Mouse (Mus musculus) stomach, postnatal 0 days (tissue): ENCODE measurements around the gene Cyp4a29. TPM values are rescaled to one million over a fixed set of nuclear protein-coding genes. Genes with fewer than 3 reads are reported as not detected.
"Not testable (repeated sequence)": the region's sequence is repeated elsewhere in the genome, so short reads cannot be mapped to it uniquely, and the experiment has no call there.

ENCODE experiments used
- ATAC-seq: fragments of 200-750 bp; cut with Nextera tagmentation; 2 replicates; pipeline ENCODE4 v1.8.0; 2017; ENCODE audit not compliant: low FRiP score, low TSS enrichment
- DNase-seq: peaks from one replicate; pipeline ENCODE4 v3.0.0-alpha.2; 2016; ENCODE audit warnings: low spot score
- H3K27ac ChIP-seq: fragments of 300-500 bp; sonication (generic); replicated peaks from 2 replicates; pipeline ENCODE4 v1.5.1; 2014; ENCODE audit warnings: mild to moderate bottlenecking, control low read depth
- H3K27me3 ChIP-seq: fragments of 300-500 bp; sonication (generic); 2 replicates; pipeline ENCODE4 v1.6.1; 2014; ENCODE audit warnings: low read length; ENCODE audit not compliant: control insufficient read depth, insufficient read depth
- H3K36me3 ChIP-seq: fragments of 300-500 bp; sonication (generic); 2 replicates; pipeline ENCODE4 v1.6.1; 2014; ENCODE audit warnings: low read length, mixed read lengths; ENCODE audit not compliant: control insufficient read depth, insufficient read depth
- H3K4me1 ChIP-seq: fragments of 300-500 bp; sonication (generic); replicated peaks from 2 replicates; pipeline ENCODE4 v1.6.1; 2014; ENCODE audit warnings: antibody characterized with exemption; ENCODE audit not compliant: control insufficient read depth, insufficient read depth
- H3K4me2 ChIP-seq: fragments of 300-500 bp; sonication (generic); replicated peaks from 2 replicates; pipeline ENCODE4 v1.6.1; 2014; ENCODE audit warnings: low read depth, mild to moderate bottlenecking, control low read depth, moderate library complexity
- H3K4me3 ChIP-seq: fragments of 300-500 bp; sonication (generic); 2 replicates; pipeline ENCODE4 v1.5.1; 2014; ENCODE audit warnings: low read depth, low read length, control low read depth
- H3K9ac ChIP-seq: fragments of 300-500 bp; sonication (generic); 2 replicates; pipeline ENCODE4 v1.6.1; 2014; ENCODE audit warnings: mild to moderate bottlenecking, low read length, control low read depth, mixed read lengths
- H3K9me3 ChIP-seq: fragments of 300-500 bp; sonication (generic); 2 replicates; pipeline ENCODE4 v1.6.1; 2016; ENCODE audit warnings: low read length; ENCODE audit not compliant: control insufficient read depth
- CTCF ChIP-seq: IDR thresholded peaks from 2 replicates; pipeline ENCODE4 v1.5.1; 2016; ENCODE audit warnings: antibody characterized with exemption, low read depth, mild to moderate bottlenecking, moderate library complexity
- EP300 ChIP-seq: optimal IDR thresholded peaks from 2 replicates; pipeline ENCODE3; 2016; ENCODE audit warnings: antibody characterized with exemption
- WGBS: fragments of 180-500 bp; shearing (Covaris S2); extraction: QIAGEN DNeasy Blood & Tissue Kit; methylation state at CpG from one replicate; pipeline ENCODE4 v1.1.7; 2014; 5-methylcytosine and 5-hydroxymethylcytosine counted together
- polyA plus RNA-seq: library from polyadenylated mRNA; unstranded; fragments of >200 nt; fragmentation: Nextera tagmentation; extraction: Ambion mirVana; gene quantifications from 2 replicates; pipeline ENCODE4 v1.2.1, GENCODE M21; 2015

The Cyp4a29 gene
- polyA plus RNA-seq = 0.06 and 0.13 TPM in 2 replicates

DNA sequence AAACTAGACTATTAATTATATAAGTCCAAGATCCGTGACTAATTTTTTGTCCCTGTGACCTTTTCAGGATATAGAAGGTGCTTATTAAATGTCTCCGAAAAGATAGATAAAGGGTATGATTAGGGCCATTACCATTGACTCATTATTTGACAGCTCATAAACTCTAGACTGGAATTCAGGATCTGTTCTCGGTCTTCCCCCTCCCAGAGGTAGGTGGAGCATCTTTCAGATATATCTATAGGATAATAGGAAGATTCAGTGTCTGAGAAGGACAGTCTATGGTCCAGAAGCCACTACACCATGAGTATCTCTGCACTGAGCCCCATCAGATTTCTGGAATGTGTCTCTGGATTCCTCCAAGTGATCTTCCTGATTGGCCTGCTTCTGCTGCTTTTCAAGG lies at the start of gene Cyp4a29:
Gene Cyp4a29 (plus strand): TSS at position 301 of the 400 bp plus-strand sequence.
- Histone ChIP-seq H3K36me3 (no peaks in the 10 kb centered on the region), H3K4me3 (no peak within 1 kb of the TSS), H3K27me3 (no peaks in the 10 kb centered on the region), H3K4me1 (no peaks in the 10 kb centered on the region), H3K9me3 (no peaks in the 10 kb centered on the region), H3K9ac (no peak within 1 kb of the TSS), H3K27ac (no peak within 1 kb of the TSS), H3K4me2 (no peak within 1 kb of the TSS)
- no peak for ATAC-seq
- WGBS = 76% methylated on average over 3 of the region's 3 CpGs
- no peak for DNase-seq
- TF ChIP-seq EP300 (no peak), CTCF (no peak)

GRCm38 (mm10) chr4:115232901-115233300 lies 9.0 kb upstream of the Cyp4a29 start:
- not testable (repeated sequence) for H3K4me2 ChIP-seq, H3K4me1 ChIP-seq, ATAC-seq, H3K9ac ChIP-seq, H3K36me3 ChIP-seq, H3K4me3 ChIP-seq, DNase-seq, H3K27me3 ChIP-seq, H3K27ac ChIP-seq, H3K9me3 ChIP-seq
- 82% methylated on average over 2 of the region's 2 CpGs for WGBS

DNA sequence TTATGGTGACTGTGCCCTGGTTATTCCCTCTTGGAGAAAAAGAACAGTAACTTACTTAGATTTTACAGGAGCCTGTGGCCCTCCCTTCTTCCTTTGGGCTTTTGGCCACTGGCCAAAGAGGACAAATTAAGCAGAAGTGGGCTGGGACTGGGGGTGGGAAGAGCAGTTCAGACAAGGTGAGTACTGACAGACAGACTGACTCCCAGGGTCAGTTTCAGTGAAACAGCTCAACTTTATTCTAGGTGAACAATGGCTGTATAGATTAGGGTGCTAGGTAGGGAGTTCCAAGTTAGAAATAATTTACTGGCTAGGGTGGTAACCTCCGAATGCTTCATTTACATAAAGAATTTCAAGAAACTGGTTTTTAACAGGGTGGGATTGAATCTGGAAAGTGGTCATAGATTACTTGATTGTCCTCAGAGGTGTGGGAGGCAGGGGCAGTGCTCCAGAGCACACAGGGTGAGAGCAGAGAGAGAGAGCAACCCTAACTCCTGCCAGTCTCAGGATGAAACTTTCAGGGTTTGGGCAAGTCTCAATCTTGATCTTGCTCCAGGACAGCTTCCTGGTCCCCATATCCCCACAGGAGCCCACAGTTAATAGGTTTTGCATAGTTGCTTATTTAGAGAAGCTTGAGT lies 5.3 kb upstream of the Cyp4a29 start:
- 48% methylated on average over 1 of the region's 1 CpGs for WGBS
- no peaks in the 10 kb centered on the region for H3K9me3 ChIP-seq
- H3K36me3 ChIP-seq = no peaks in the 10 kb centered on the region
- no peak overlapping the region for H3K27ac ChIP-seq
- no peak overlapping the region for H3K4me2 ChIP-seq
- DNase-seq (no peak), ATAC-seq (no peak)
- H3K9ac ChIP-seq = no peak overlapping the region
- no peaks in the 10 kb centered on the region for H3K4me1 ChIP-seq
- no peak for TF ChIP-seq EP300
- no peak for TF ChIP-seq CTCF
- H3K27me3 ChIP-seq = no peaks in the 10 kb centered on the region
- H3K4me3 ChIP-seq = no peak overlapping the region

- ATAC-seq = peak; percentile 88
- not testable (repeated sequence) for H3K9ac ChIP-seq, H3K4me3 ChIP-seq, H3K27ac ChIP-seq, H3K4me1 ChIP-seq, H3K27me3 ChIP-seq, H3K4me2 ChIP-seq, H3K9me3 ChIP-seq, DNase-seq, H3K36me3 ChIP-seq
- 78% methylated on average over 3 of the region's 4 CpGs for WGBS
Observed at GRCm38 (mm10) chr4:115264687-115265569, 23.0 kb downstream of the Cyp4a29 start.

DNA sequence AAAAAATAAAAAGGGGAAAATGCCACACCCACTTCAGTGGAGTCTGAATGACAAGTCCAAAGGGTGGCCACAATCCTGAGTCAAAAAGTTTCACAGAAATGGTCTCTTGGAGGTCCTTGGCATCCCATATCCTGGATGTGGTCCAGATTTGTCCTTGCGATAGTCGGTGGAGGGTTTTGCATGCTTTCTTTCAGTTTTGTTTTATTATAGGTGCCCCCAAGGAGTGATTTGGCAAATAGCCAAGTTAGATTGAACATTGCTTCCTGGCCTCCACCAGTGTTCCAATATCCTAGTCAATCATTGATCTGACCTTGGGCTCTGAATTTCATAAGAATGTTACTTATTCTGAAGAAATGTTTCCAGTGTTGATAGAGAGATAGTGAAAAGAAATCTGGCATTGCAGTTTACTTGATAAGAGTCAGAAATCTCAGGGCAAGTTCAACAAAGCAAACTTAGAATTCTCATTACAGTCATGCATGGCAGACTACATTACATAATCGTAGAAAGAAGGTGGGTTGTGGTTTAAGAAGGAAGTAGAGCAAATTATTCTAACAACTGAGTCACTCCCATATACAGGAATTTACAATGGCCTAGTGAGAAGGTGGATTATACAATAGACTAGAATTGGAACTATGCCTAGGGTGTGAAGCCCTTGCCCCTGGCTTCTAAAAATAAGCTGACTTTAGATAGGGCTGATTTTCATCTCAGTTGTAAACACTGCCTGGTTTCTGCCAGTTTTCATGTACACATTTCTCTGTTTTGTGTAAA lies 36.5 kb downstream of the Cyp4a29 start:
- H3K9ac ChIP-seq, H3K27me3 ChIP-seq, H3K36me3 ChIP-seq, DNase-seq, H3K4me2 ChIP-seq, H3K9me3 ChIP-seq, H3K4me1 ChIP-seq, H3K27ac ChIP-seq, H3K4me3 ChIP-seq: not testable (repeated sequence)
- ATAC-seq = peak; percentile 82
- 56% methylated on average over 2 of the region's 3 CpGs for WGBS

- no peak for TF ChIP-seq CTCF
- no peak for TF ChIP-seq EP300
- H3K27ac ChIP-seq = no peak overlapping the region
- H3K4me1 ChIP-seq = no peaks in the 10 kb centered on the region
- DNase-seq (no peak), ATAC-seq (no peak)
- H3K27me3 ChIP-seq = no peaks in the 10 kb centered on the region
- H3K36me3 ChIP-seq = no peaks in the 10 kb centered on the region
- no peak overlapping the region for H3K4me2 ChIP-seq
- no peak overlapping the region for H3K9ac ChIP-seq
- H3K9me3 ChIP-seq = no peaks in the 10 kb centered on the region
- H3K4me3 ChIP-seq = no peak overlapping the region
Observed at GRCm38 (mm10) chr4:115280342-115280741, 38.5 kb downstream of the Cyp4a29 start.

DNA sequence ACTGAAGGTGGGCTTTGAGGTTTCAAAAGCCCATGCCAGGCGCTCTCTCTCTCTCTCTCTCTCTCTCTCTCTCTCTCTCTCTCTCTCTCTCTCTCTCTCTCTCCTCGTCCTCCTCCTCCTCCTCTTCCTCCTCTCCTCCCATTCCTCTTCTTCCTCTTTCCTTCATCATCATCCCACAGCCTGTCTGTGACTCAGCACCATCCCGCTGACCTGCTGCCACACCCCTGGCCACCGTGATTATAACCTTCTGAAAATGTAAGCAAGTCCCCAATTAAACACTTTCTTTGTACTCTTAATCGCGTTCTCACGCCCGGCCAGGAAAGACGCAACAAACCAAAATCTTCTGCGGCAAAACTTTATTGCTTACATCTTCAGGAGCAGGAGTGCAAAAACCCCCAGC lies 38.9 kb downstream of the Cyp4a29 start:
- peak overlapping the region; percentile 38; the same call in 1 of the 2 replicates for H3K4me2 ChIP-seq
- DNase-seq, H3K9ac ChIP-seq, H3K36me3 ChIP-seq, H3K4me3 ChIP-seq, H3K9me3 ChIP-seq, H3K27me3 ChIP-seq, H3K4me1 ChIP-seq, H3K27ac ChIP-seq, ATAC-seq: not testable (repeated sequence)
- WGBS = 15% methylated on average over 10 of the region's 10 CpGs
